Mouse (Mus musculus) gastrocnemius, adult 18-20 months (tissue): ENCODE results near the gene Mllt10. TPM values are rescaled to one million over a fixed set of nuclear protein-coding genes. Genes with fewer than 3 reads are reported as not detected.

ENCODE experiments used
- DNase-seq: peaks from one replicate; pipeline ENCODE4 v3.0.0; 2021; ENCODE audit warnings: low spot score
- total RNA-seq, 2 experiments: library from RNA; stranded (reverse); gene quantifications; 2 replicates each; pipeline ENCODE4 v1.2.3; 2021

Gene Mllt10
- total RNA-seq, 2 experiments from 2014 or later, result 21.8 to 23.2 TPM

DNA sequence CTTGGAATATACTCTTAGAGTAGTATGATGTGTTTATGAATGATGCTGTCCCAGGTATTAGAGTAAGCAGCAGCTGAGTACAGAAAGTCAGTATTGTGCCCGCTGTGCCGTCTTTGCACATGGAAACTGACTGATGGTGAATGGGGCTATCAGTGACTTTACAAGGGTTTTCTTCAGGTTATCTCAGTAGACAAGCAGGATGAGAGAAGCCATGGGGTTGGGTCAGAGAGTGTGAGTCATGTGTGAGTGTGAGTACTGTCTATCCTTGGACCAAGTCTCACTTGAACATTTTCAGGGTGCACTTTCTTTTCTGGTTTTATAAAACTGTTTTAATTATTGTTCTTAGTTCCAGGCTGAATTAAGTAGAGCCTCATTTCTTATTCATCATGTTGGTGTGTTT lies 133.3 kb downstream of the Mllt10 start:
- DNase-seq, result no peak

DNA sequence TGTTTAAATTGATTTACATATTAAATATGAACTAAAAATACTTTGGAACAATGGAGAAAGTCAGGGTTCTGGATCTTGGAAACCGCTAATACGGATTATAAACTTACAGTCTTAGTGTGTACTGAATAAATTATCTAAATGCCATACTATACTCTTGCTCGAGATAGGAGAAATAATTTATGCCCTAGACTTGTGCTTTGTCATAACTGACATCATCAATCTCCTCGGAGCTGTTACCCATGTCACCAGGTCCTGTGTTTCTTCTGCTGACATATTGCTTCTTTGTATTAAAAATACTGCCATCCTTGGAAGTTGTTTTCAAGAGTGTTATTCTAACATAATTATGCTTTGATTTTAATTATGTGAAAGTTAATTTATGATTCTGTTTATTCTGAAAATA lies 140.2 kb downstream of the Mllt10 start:
- DNase-seq, result no peak

- DNase-seq, result peak; percentile 54
These were observed 140.8 kb downstream of the Mllt10 start for GRCm38 (mm10) chr2:18195691-18196396.

- no peak for DNase-seq
These were observed 146.9 kb downstream of the Mllt10 start for GRCm38 (mm10) chr2:18201820-18202462.

DNA sequence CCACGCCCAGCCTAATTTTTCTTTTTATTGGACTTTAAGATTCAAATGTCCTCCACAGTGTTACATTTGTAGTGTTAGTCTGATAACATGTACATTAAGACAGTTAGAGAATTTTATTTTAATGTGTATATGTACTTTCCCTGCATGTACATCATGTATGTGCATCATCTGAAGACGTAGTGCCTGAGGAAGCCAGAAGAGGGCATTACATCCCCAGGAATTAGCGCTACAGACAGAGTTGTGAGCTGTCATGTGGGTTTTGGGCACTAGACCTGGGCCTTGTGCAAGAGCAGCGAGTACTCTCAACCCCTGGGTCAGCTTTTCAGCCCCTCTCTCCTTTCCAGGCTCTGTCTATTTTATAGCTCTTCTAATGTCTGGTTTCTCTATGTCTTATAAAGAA lies 147.9 kb downstream of the Mllt10 start:
- DNase-seq, result no peak

DNA sequence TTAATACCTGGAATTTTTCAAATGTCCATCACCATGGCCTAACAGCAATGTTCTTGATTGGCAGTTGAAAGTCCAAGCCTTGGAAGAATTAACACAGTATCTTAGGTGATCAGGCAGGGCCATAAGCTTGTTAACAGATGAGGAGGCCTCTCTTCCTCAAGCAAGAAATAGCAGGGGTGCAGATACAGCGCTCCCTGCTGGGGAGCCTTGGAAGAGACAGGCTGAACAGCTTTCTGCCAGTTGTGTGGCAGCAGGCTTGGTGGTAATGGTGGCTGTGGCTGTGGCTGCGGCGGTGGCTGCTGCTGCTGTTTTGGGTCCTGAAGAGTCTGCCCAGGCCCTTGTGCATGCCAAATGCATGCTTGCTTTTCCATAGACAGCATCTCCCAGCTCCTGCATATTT lies 150.1 kb downstream of the Mllt10 start:
- peak; percentile 48 for DNase-seq

- DNase-seq, result no peak
These were observed 151.8 kb downstream of the Mllt10 start for GRCm38 (mm10) chr2:18206811-18207210.

- no peak for DNase-seq
These were observed 153.5 kb downstream of the Mllt10 start for GRCm38 (mm10) chr2:18208578-18208977.

DNA sequence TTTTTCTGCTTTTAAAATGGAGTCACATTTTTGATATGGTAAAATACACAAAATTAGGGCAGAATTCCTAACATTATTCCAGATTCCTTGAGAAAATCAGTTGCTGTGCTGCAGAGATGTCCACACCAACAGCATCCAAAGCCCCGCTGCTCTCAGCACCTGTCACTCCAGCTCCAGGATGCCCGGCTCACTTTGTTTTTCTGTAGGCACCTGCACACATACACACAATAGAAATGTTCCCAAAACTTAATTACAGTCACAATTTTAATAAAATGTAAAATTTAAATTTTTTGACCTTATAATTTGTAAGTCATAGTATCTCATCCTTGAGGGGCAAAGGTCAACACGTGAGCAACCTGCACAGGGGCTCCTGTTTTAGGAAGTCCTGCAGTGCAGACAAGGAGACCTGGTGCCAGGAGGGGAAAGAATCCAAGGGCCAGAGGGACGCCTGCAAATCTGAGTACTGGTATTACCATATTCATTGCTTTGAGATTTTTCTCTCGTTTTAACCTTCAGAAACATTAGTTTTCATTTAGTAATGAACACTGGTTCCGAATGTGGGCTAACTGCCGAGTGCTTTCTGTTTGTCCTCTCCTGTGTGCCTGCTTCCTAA lies 154.3 kb downstream of the Mllt10 start:
- DNase-seq, result no peak

DNA sequence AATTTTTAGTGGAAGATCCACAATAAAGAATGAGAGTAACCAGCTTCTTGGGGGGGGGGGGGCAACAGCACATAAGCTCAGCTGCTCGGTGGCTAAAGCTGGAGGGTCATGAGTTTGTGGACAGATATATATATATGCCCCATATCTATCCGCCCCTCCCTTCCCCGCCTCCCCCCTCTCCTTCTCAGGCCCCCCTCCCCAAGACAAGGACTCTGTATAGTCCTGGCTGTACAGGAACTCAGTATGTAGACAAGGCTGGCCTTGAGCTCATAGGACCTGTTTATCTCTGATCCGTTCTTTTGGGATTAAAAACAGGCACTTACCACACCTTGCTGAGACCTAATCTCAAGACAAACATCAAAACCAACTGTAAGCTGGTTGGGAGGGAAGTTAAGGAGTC lies 154.9 kb downstream of the Mllt10 start:
- no peak for DNase-seq

- DNase-seq, result no peak
These were observed 159.0 kb downstream of the Mllt10 start for GRCm38 (mm10) chr2:18214031-18214430.

GRCm38 (mm10) chr2:18217867-18218266 lies 162.8 kb downstream of the Mllt10 start:
- peak; percentile 77 for DNase-seq

GRCm38 (mm10) chr2:18218500-18218899 lies 163.5 kb downstream of the Mllt10 start:
- DNase-seq, result peak; percentile 42

DNA sequence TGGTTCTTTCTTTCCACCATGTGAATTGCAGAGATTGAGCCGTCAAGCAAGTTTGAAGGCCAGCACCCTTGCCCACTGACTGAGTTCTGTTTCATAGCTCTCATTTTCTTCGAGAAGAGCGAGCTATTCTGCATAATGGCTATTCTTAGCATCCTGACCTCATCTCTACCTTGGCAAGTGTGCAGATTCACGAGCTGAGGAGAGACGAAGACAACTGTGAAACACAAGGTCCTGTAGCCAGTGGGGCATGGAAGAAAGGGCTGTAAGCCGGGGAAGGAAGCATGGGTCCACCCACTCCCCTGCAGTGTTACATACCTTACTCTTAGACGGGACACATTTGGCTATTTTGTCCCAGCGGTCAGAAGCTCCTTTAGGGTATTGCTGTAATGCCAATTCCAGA lies 164.1 kb downstream of the Mllt10 start:
- DNase-seq, result peak; percentile 76

- no peak for DNase-seq
These were observed 164.5 kb downstream of the Mllt10 start for GRCm38 (mm10) chr2:18219569-18219968.

GRCm38 (mm10) chr2:18228486-18229062 lies 173.5 kb downstream of the Mllt10 start:
- no peak for DNase-seq

DNA sequence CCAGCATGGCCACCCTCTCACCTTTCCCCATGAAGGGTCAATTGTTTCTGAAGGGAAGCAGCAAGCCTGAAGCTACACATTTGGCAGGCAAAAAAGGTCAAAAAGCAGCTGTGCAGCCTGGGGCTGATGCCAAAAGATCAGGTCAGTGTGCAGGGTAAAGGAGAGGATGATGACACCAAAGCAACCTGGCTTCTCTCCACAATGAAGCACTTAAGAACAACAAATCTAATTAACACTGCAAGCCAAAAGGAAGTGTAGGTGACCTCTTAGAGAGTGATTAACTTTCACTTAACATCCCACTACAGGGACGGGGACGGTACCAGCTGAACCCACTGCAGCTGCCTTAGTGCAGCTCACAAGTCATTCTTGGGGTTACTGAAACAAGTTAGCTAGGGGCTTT lies 174.2 kb downstream of the Mllt10 start:
- DNase-seq, result peak; percentile 18

DNA sequence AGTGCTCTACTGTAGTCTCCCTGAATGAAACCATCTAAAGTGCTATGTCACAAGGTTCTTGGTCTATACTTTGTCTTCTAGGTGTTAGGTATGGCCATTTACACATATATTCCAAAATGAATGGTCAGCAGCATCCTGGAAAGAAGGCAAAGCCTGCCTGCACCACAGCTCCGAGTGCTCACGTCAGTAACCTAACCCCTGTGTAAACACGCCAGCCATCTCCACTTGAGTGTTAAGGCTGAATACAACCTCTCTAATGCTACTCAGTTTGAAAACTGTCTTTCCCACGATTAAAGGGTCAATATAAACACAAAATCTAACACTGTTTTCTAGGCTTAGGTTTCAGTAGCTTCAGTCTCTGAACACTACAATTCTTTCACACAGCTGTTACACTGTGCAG lies 176.1 kb downstream of the Mllt10 start:
- no peak for DNase-seq

DNA sequence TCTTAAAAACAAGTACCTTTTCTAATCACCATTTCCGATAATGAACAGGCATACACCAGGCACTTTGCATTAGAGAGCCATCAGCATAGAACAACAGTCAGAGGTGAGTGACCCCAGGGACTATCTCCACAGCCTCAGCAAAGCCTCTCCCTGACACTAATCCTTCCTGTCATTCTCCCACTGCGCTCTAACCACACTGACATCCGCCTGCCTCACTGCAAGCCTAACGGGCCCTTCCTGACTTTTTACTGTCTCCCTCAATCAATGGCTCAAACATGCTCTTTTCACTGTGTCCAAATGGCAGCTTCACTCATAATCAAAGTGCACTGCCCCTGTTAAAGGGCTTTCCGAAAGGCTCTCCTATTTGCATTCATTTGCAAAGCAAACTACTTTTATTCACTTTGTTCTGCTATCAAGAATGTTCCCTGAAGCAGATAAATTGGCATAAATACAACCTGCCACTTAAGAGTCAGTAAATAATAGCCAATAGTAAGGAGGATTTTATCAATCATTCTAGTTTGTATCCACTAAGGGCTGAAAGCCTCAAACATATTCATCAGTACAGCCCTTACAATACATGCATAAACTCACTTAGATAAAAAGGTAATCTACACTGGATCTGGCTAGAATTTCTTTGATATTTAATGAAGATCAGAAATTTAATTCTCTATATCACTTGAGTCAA lies 178.0 kb downstream of the Mllt10 start:
- DNase-seq, result no peak

DNA sequence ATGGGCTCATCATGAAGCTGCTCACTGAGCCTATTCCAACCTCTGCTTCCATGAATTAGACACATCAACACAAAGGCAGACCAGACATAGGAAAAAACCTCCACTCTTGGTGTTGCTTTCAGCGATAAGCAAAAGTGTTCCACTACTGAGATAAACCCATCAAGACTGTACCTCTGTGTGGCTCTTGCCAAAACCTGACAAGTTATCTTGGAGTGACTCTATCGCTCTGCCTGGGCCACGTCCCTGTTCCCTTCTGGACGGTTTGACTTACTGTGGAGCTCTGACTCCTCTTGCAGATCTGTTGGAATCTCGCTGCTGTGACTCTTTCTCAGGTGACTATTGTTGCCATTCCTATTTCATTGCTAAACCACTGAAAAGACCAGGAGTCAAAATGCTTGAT lies 180.5 kb downstream of the Mllt10 start:
- no peak for DNase-seq

DNA sequence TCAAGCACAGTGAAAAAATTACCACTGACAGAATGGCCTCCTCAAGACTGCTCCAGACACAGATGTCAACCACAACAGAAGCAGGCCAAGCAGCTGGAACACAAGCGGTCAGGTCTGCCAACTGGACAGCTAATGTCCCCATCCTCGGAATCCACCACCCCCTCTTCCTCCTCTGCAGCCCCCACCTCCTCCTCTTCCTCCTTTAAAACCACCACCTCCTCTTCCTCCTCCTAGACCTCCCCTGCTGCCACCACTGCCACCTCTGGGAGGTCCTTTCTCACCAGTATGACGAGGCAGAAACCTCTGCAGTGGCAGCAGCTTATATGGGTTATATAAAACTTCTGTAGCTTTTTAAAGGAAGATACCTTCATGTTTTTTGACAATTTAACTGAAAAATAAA lies 194.2 kb downstream of the Mllt10 start:
- DNase-seq, result no peak
